Mouse (Mus musculus) megakaryocyte-erythroid progenitor cell, adult 5-6 weeks (primary cell): ENCODE measurements at regions not wholly inside any gene's neighbourhood (a gene's known extent, or its start where the extent isn't known, plus 50 kb on each side); places are given as distances from the start of the nearest gene placed in this dataset.

Experiments
- ATAC-seq: replicated peaks from 2 replicates; pipeline ENCODE4 v1.8.0; 2016; ENCODE audit warnings: mild to moderate bottlenecking, inconsistent platforms; ENCODE audit not compliant: severe bottlenecking, poor library complexity, low FRiP score, low TSS enrichment

DNA sequence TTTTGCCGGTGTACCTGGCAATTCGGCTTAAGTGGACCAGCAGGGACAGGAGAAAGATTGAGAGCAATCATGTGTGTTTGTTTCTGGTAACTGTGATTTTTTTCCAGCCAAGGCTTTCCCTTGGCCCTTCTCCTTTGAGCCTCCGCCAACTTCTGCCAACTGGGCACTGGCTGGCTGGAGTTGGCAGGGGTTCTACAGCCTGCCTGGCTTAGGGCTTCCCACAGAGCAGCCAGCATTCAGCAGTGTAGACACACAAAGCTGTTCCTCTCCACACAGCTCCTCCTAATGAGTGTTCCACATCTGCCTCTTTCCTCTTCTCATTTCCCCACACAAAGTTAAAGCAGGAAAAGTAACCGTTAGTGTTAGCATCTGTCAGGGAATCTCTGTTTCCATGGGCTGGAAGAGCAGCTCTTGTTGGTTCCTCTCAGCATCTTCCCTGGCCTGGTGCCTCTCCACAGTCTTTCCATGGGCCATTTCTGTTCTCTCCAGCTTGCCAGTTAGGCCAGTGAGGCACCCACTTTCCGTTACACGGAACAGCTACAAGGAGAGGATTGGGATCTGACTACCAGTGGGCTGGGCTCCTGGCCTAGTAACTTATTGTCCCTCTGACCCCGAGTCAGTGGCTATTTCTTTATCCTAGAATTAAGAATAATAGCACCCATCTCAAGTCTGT, 68.0 kb upstream of the Rbm24 start:
- no peak for ATAC-seq

DNA sequence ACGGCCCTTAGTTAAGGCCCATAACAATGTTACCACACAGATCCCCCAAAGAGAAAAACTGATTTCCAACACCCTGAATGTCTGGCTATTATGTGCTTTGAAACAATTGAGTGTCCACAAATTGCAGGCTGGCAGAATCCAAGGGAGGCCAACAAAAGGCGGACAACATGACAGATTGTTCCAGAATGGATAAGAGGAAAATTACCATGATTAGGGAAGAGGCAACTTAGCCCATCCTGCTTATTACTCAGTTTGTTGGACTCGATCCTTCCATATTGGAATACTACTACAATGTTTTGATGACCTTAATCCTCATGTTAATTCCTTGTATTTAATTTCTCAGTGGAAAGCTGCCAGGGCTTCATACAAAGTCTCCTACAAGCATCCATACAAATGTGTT, 62.9 kb upstream of the Rbm24 start:
- ATAC-seq = no peak

GRCm38 (mm10) chr13:46355975-46356374, 62.3 kb upstream of the Rbm24 start:
- ATAC-seq = no peak

DNA sequence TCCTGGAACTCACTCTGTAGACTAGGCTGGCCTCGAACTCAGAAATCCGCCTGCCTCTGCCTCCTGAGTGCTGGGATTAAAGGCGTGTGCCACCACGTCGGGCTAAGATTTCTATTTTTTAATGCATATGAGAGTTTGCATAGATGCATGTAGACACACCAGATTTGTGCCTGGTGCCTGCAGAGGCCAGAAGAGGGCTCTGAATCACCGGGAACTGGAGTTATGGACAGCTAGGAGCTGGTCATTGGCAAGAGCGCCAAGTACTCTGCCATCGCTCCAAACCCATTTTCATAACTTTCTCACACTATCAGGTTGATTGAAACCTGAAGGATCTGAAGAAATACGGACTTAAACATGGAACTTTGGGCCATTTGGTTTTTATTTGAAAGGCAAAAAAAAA, 61.2 kb upstream of the Rbm24 start:
- ATAC-seq = no peak

DNA sequence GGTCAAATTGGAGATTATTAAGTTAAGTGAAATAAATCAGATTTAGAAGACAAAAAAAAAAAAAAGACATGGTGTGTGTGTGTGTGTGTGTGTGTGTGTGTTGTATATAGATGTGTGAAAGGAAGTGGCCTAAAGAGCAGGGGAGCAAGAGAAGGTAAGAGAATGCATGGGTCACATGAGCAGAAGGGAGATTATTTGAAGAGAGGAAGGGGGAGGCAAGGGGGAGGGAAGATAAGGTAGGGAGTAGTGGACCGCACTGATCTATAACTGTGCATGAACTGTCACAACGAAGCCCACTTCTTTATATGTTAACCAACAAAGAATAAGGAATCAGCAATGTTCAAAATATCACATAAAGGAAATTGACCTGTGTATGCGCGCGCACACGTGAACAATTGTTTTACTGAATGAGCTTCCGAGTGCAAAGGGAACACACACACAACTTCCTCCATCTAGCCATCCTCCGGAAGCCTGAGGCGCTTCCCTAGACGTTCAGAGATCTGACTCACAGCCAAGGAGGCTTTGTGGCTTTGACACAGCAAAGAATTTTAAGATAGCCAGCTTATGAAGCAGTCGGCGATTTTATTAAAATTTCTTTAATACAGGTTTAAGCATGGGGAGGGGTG, 57.6 kb upstream of the Rbm24 start:
- ATAC-seq = peak; percentile 47

DNA sequence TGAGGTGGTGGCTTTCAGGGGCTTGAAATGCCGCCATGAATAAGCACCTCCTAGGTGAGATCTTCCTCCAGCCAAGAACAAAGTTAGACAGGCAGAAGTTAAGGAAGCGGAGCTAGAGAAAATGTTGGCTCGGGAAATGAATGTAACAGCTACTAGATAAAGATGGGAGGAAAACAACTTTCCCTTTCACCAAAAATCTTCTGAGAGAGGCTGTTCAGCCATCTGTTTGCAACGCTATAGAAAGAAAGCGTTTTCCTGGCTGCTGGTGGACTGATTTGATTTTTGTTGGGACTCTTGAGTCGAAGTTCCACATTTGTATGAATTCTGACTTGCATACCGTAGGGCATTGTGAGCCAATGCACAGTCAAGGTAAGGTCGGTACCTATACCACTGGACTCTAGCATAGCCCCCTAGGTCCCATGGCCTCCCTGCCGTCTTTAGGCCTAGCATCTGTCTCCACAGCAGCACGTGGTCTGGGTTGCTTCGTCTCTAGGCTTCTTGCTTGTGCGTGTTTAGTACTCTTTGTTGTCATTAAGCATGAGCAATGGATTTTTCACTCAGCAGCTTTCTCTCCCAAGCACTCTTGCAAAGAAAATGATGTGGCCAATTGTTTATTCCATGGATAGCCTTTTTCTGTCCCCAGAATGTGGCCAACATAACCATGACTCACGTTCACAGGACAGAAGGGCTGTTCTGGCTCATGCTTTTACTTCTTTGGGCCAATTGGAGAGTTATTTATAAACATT, 54.6 kb upstream of the Rbm24 start:
- no peak for ATAC-seq

- ATAC-seq = no peak
Measured at GRCm38 (mm10) chr13:46364202-46364912, 53.9 kb upstream of the Rbm24 start.

GRCm38 (mm10) chr13:46365292-46365691, 52.9 kb upstream of the Rbm24 start:
- ATAC-seq = no peak
